8 mouse cellular contexts compared by ENCODE assay signal in genomic region chr6:40324897-40325841, GRCm38 (mm10). TPM values are rescaled to one million over a fixed set of nuclear protein-coding genes. Genes with fewer than 3 reads are reported as not detected.
DNase-seq lines count a peak whose midpoint lies in the region; ATAC-seq and TF ChIP-seq lines count a peak whose summit lies in the region.

TSS of gene Agk (plus strand) at chr6:40325172.

- H3K4me2 ChIP-seq in heart, embryonic 15.5 days = peak within 1 kb of the TSS; percentile 69
- peak within 1 kb of the TSS; percentile 75 for H3K4me2 ChIP-seq in liver, embryonic 14.5 days (ENCODE audit: low read depth)
- peak within 1 kb of the TSS; percentile 41 for H3K4me2 ChIP-seq in neural tube, embryonic 11.5 days (ENCODE audit: low read depth)
- H3K4me2 ChIP-seq in stomach, postnatal 0 days (replicated peaks; ENCODE audit: low read depth) = peak within 1 kb of the TSS; percentile 53

- no peaks in the 10 kb centered on the region for H3K9me3 ChIP-seq in forebrain, embryonic 10.5 days
- H3K9me3 ChIP-seq in heart, embryonic 15.5 days (replicated peaks) = no peaks in the 10 kb centered on the region
- no peaks in the 10 kb centered on the region for H3K9me3 ChIP-seq in liver, embryonic 14.5 days (ENCODE audit: control insufficient read depth, low read length)
- H3K9me3 ChIP-seq in neural tube, embryonic 11.5 days (ENCODE audit: control insufficient read depth, low read length) = no peaks in the 10 kb centered on the region
- H3K9me3 ChIP-seq in stomach, postnatal 0 days (ENCODE audit: control insufficient read depth, low read length) = no peaks in the 10 kb centered on the region

- peak within 1 kb of the TSS; percentile 94 for H3K9ac ChIP-seq in heart, embryonic 15.5 days
- H3K9ac ChIP-seq in liver, embryonic 14.5 days (replicated peaks) = peak within 1 kb of the TSS; percentile 76
- peak within 1 kb of the TSS; percentile 95 for H3K9ac ChIP-seq in neural tube, embryonic 11.5 days (ENCODE audit: low read length)
- peak within 1 kb of the TSS; percentile 83 for H3K9ac ChIP-seq in stomach, postnatal 0 days (ENCODE audit: low read length)

- peak within 1 kb of the TSS; percentile 78 for H3K4me3 ChIP-seq in forebrain, embryonic 10.5 days
- peak within 1 kb of the TSS; percentile 94 for H3K4me3 ChIP-seq in heart, embryonic 15.5 days
- H3K4me3 ChIP-seq in liver, embryonic 14.5 days (ENCODE audit: insufficient read depth in 1 of 2, low read depth in 2 of 2, low read length in 2 of 2) = peak within 1 kb of the TSS; percentile 68 to 75
- H3K4me3 ChIP-seq in neural tube, embryonic 11.5 days (ENCODE audit: low read depth, low read length) = peak within 1 kb of the TSS; percentile 61
- peak within 1 kb of the TSS; percentile 80 for H3K4me3 ChIP-seq in stomach, postnatal 0 days (ENCODE audit: low read depth, low read length)

- ATAC-seq in heart, embryonic 15.5 days (replicated peaks; ENCODE audit: insufficient number of reproducible peaks, insufficient read depth, low FRiP score, low read depth) = peak; percentile 87
- peak; percentile 92 for ATAC-seq in liver, embryonic 14.5 days (ENCODE audit: insufficient read depth)
- peak; percentile 93 for ATAC-seq in neural tube, embryonic 11.5 days (ENCODE audit: insufficient read depth, low FRiP score, low TSS enrichment)
- ATAC-seq in stomach, postnatal 0 days (ENCODE audit: low FRiP score, low TSS enrichment) = peak; percentile 98

- peak within 1 kb of the TSS; percentile 95 for H3K27ac ChIP-seq in forebrain, embryonic 10.5 days
- peak within 1 kb of the TSS; percentile 91 for H3K27ac ChIP-seq in heart, embryonic 15.5 days
- H3K27ac ChIP-seq in liver, embryonic 14.5 days = peak within 1 kb of the TSS; percentile 47; the same call in 1 of the 2 replicates
- peak within 1 kb of the TSS; percentile 85 for H3K27ac ChIP-seq in neural tube, embryonic 11.5 days (ENCODE audit: low read depth, low read length)
- H3K27ac ChIP-seq in stomach, postnatal 0 days (replicated peaks) = peak within 1 kb of the TSS; percentile 89

- 3% methylated on average over 52 of the region's 52 CpGs for WGBS in forebrain, embryonic 10.5 days
- WGBS in heart, embryonic 15.5 days = 2% methylated on average over 52 of the region's 52 CpGs
- 2% methylated on average over 52 of the region's 52 CpGs for WGBS in liver, embryonic 14.5 days (ENCODE audit: insufficient replicate concordance)
- 2% methylated on average over 52 of the region's 52 CpGs for WGBS in neural tube, embryonic 11.5 days
- 2% methylated on average over 50 of the region's 52 CpGs for WGBS in stomach, postnatal 0 days

- peaks cover 14% of the 10 kb centered on the region for H3K4me1 ChIP-seq in forebrain, embryonic 10.5 days
- H3K4me1 ChIP-seq in heart, embryonic 15.5 days (replicated peaks) = 0 out of 2 replicates have a peak, but pooled peaks cover 2% of the 10 kb centered on the region
- H3K4me1 ChIP-seq in liver, embryonic 14.5 days (replicated peaks; ENCODE audit: control insufficient read depth in 2 of 2, insufficient read depth in 2 of 2, low read length in 1 of 2) = peaks cover 0 to 6% of the 10 kb centered on the region in 2 experiments; a peak in 2 of 4 replicates
- no peaks in the 10 kb centered on the region; the same call in 1 of the 2 replicates for H3K4me1 ChIP-seq in neural tube, embryonic 11.5 days (ENCODE audit: control insufficient read depth, insufficient read depth, low read length)
- H3K4me1 ChIP-seq in stomach, postnatal 0 days (replicated peaks; ENCODE audit: control insufficient read depth, insufficient read depth) = 0 out of 2 replicates have a peak, but pooled peaks cover 4% of the 10 kb centered on the region

- DNase-seq in CD4-positive, CD25-positive, alpha-beta regulatory T cell, adult 2 months (ENCODE audit: low read depth, low spot score) = peak; percentile 88
- DNase-seq in c-Kit-negative CD71-positive TER-119-positive erythroid progenitor cells, embryonic 14.5 days (ENCODE audit: low read depth, low spot score) = peak; percentile 36
- DNase-seq in forebrain, embryonic 10.5 days (ENCODE audit: extremely low spot score, low spot score) = peak; percentile 83
- peak; percentile 62 to 76 for DNase-seq in kidney, postnatal 25 days
- peak; percentile 57 to 65 (median 60) for DNase-seq in liver, embryonic 14.5 days (ENCODE audit: low read depth in 3 of 3, low spot score in 3 of 3)
- peak; percentile 87 for DNase-seq in neural tube, embryonic 11.5 days (ENCODE audit: low spot score)
- DNase-seq in stomach, postnatal 0 days (ENCODE audit: low spot score) = peak; percentile 83

- no peak for TF ChIP-seq EP300 in liver, embryonic 14.5 days (IDR thresholded peaks at IDR 0.05; ENCODE audit: low read depth)
- no peak for TF ChIP-seq EP300 in stomach, postnatal 0 days (optimal IDR thresholded peaks at IDR 0.05)

- 0 out of 2 replicates have a peak, but pooled peaks have one; percentile 4 for TF ChIP-seq CTCF in liver, embryonic 14.5 days (IDR thresholded peaks at IDR 0.05; ENCODE audit: low read depth)
- peak; percentile 10; the same call in 1 of the 2 replicates for TF ChIP-seq CTCF in stomach, postnatal 0 days (IDR thresholded peaks at IDR 0.05; ENCODE audit: low read depth)

- H3K36me3 ChIP-seq in forebrain, embryonic 10.5 days (replicated peaks) = peaks cover 10% of the 10 kb centered on the region
- peaks cover 6% of the 10 kb centered on the region; the same call in 1 of the 2 replicates for H3K36me3 ChIP-seq in heart, embryonic 15.5 days
- no peaks in the 10 kb centered on the region for H3K36me3 ChIP-seq in liver, embryonic 14.5 days (replicated peaks; ENCODE audit: control insufficient read depth, insufficient read depth, low read depth)
- H3K36me3 ChIP-seq in neural tube, embryonic 11.5 days (ENCODE audit: control insufficient read depth, insufficient read depth, low read length) = no peaks in the 10 kb centered on the region
- no peaks in the 10 kb centered on the region for H3K36me3 ChIP-seq in stomach, postnatal 0 days (ENCODE audit: control insufficient read depth, insufficient read depth, low read length)

- H3K27me3 ChIP-seq in forebrain, embryonic 10.5 days (ENCODE audit: poor library complexity, severe bottlenecking) = no peaks in the 10 kb centered on the region
- no peaks in the 10 kb centered on the region for H3K27me3 ChIP-seq in heart, embryonic 15.5 days
- H3K27me3 ChIP-seq in liver, embryonic 14.5 days (ENCODE audit: control insufficient read depth, insufficient read depth, low read length) = no peaks in the 10 kb centered on the region
- no peaks in the 10 kb centered on the region for H3K27me3 ChIP-seq in neural tube, embryonic 11.5 days (ENCODE audit: control insufficient read depth, insufficient read depth, low read length)
- H3K27me3 ChIP-seq in stomach, postnatal 0 days (ENCODE audit: control insufficient read depth, insufficient read depth, low read length) = no peaks in the 10 kb centered on the region

RNA-seq across cellular contexts. Expression of gene Agk, which starts in this region (rescaled TPM):
- polyA plus RNA-seq in forebrain, embryonic 10.5 days (2016; fragmentation: Nextera tagmentation; extraction: Ambion mirVana) = 46.7 and 50.3 TPM in 2 replicates
- 38.5 and 39.9 TPM in 2 replicates for polyA plus RNA-seq in heart, embryonic 15.5 days (2015; fragmentation: Nextera tagmentation; extraction: Ambion mirVana)
- 6.3 and 7.5 TPM in 2 replicates for polyA plus RNA-seq in liver, embryonic 14.5 days (2012; rRNA removed)
- polyA plus RNA-seq in liver, embryonic 14.5 days (2014; fragmentation: Nextera tagmentation; extraction: Ambion mirVana) = 12.0 and 12.6 TPM in 2 replicates
- polyA plus RNA-seq in neural tube, embryonic 11.5 days (2014; fragmentation: Nextera tagmentation; extraction: Ambion mirVana) = 42.3 and 44.0 TPM in 2 replicates
- polyA plus RNA-seq in stomach, postnatal 0 days (2015; fragmentation: Nextera tagmentation; extraction: Ambion mirVana) = 15.7 and 17.1 TPM in 2 replicates

Comparison
In these comparisons a context has a peak if more than half of its experiments do, and no peak if none do; other contexts are left out.
1. Peak in every context shown above with its lines: DNase-seq, ATAC-seq, H3K4me3 ChIP-seq and H3K27ac ChIP-seq.
2. DNase-seq: peak in every context shown above with its lines; median percentile 88 in CD4-positive, CD25-positive, alpha-beta regulatory T cell, adult 2 months; 87 in neural tube, embryonic 11.5 days; 83 in forebrain, embryonic 10.5 days; 83 in stomach, postnatal 0 days; 69 in kidney, postnatal 25 days; 60 in liver, embryonic 14.5 days; 36 in c-Kit-negative CD71-positive TER-119-positive erythroid progenitor cells, embryonic 14.5 days.